In genomic region chr9:67683367-67683766, GRCm38 (mm10) we compare ENCODE assay signal across 9 mouse cellular contexts.
DNase-seq lines count a peak whose midpoint lies in the region; ATAC-seq and TF ChIP-seq lines count a peak whose summit lies in the region.
"Had no signal": no experiment of that assay in that cellular context is flagged by ENCODE, and none has a peak within 500 bp of the region (broad histone marks: within the 10 kb centered on the region; RNA-seq: fewer than 3 reads in every experiment).

No protein-coding gene starts in this region.

- intact Hi-C loops in left cerebral cortex, postnatal 4 days (cut with DNase I), result loop anchor here (10.0 kb wide), 2 partner anchors 141 to 291 kb away; no protein-coding TSS in a partner anchor

- TF ChIP-seq CTCF in kidney, adult 2 months (conservative IDR thresholded peaks at IDR 0.05; ENCODE audit: insufficient read depth, insufficient read length, low read depth, low read length), result peak; percentile 69

- H3K27ac ChIP-seq in kidney, embryonic 16.5 days (ENCODE audit: low read length), result no peak overlapping the region
- no peak overlapping the region for H3K27ac ChIP-seq in forebrain, embryonic 14.5 days (ENCODE audit: low read depth, low read length)
- H3K27ac ChIP-seq in kidney, adult 2 months (ENCODE audit: insufficient read depth, low read depth, low read length), result no peak overlapping the region
- no peak overlapping the region for H3K27ac ChIP-seq in neural tube, embryonic 12.5 days
- H3K27ac ChIP-seq: embryonic facial prominence, embryonic 12.5 days had no signal

- H3K4me1 ChIP-seq in kidney, embryonic 16.5 days (ENCODE audit: insufficient read depth, low read length), result no peaks in the 10 kb centered on the region
- H3K4me1 ChIP-seq in forebrain, embryonic 14.5 days (ENCODE audit: control insufficient read depth, insufficient read depth, low read length), result no peaks in the 10 kb centered on the region
- no peaks in the 10 kb centered on the region for H3K4me1 ChIP-seq in kidney, adult 2 months (ENCODE audit: control insufficient read depth, insufficient read depth, low read length)
- 0 out of 2 replicates have a peak, but pooled peaks cover 3% of the 10 kb centered on the region for H3K4me1 ChIP-seq in neural tube, embryonic 12.5 days
- H3K4me1 ChIP-seq: embryonic facial prominence, embryonic 12.5 days had no signal

- peak; percentile 57 for DNase-seq in kidney, adult 18-20 months
- DNase-seq in c-Kit-positive CD71-positive TER-119-positive erythroid progenitor cells, embryonic 14.5 days (ENCODE audit: low spot score), result peak; percentile 57
- peak; percentile 93 for DNase-seq in forebrain, embryonic 14.5 days (ENCODE audit: low spot score)
- DNase-seq in kidney, adult 2 months, result peak; percentile 58
- peak; percentile 76 for DNase-seq in left cerebral cortex, postnatal 4 days
- peak; percentile 38 for DNase-seq in thymus, postnatal 25 days

- no peak for ATAC-seq in kidney, embryonic 16.5 days (ENCODE audit: low FRiP score, low TSS enrichment)
- peak; percentile 70; the same call in 1 of the 2 replicates for ATAC-seq in forebrain, embryonic 14.5 days
- peak; percentile 25; the same call in 1 of the 2 replicates for ATAC-seq in neural tube, embryonic 12.5 days (ENCODE audit: low FRiP score, low read depth)

- H3K9ac ChIP-seq in kidney, embryonic 16.5 days (replicated peaks; ENCODE audit: low read length), result no peak overlapping the region
- H3K9ac ChIP-seq in forebrain, embryonic 14.5 days (ENCODE audit: low read length), result no peak overlapping the region
- H3K9ac ChIP-seq in neural tube, embryonic 12.5 days, result no peak overlapping the region
- H3K9ac ChIP-seq: embryonic facial prominence, embryonic 12.5 days had no signal

- TF ChIP-seq POLR2A in kidney, adult 2 months (IDR thresholded peaks at IDR 0.05; ENCODE audit: low read depth, low read length), result no peak

- H3K36me3 ChIP-seq in kidney, embryonic 16.5 days (ENCODE audit: insufficient read depth, low read length), result 0 out of 2 replicates have a peak, but pooled peaks cover 6% of the 10 kb centered on the region
- H3K36me3 ChIP-seq in forebrain, embryonic 14.5 days (ENCODE audit: control insufficient read depth, insufficient read depth, low read length), result no peaks in the 10 kb centered on the region
- H3K36me3 ChIP-seq in kidney, adult 2 months (ENCODE audit: control insufficient read depth, insufficient read depth, low read length), result no peaks in the 10 kb centered on the region
- H3K36me3 ChIP-seq in neural tube, embryonic 12.5 days, result no peaks in the 10 kb centered on the region
- H3K36me3 ChIP-seq: embryonic facial prominence, embryonic 12.5 days had no signal

- peaks cover 12% of the 10 kb centered on the region for H3K9me3 ChIP-seq in kidney, embryonic 16.5 days (ENCODE audit: low read length)
- H3K9me3 ChIP-seq in forebrain, embryonic 14.5 days (replicated peaks; ENCODE audit: control insufficient read depth, low read length), result 0 out of 2 replicates have a peak, but pooled peaks cover 5% of the 10 kb centered on the region
- peaks cover 7% of the 10 kb centered on the region; the same call in 1 of the 2 replicates for H3K9me3 ChIP-seq in neural tube, embryonic 12.5 days

- 8% methylated on average over 7 of the region's 7 CpGs for WGBS in kidney, embryonic 16.5 days
- 9% methylated on average over 7 of the region's 7 CpGs for WGBS in forebrain, embryonic 14.5 days
- 8% methylated on average over 7 of the region's 7 CpGs for WGBS in kidney, adult 2 months
- whole genome bisulfite sequencing in neural tube, embryonic 12.5 days, result 10% methylated on average over 7 of the region's 7 CpGs

- H3K27me3 ChIP-seq in kidney, embryonic 16.5 days (ENCODE audit: insufficient read depth, low read length), result no peaks in the 10 kb centered on the region
- no peaks in the 10 kb centered on the region for H3K27me3 ChIP-seq in forebrain, embryonic 14.5 days (replicated peaks; ENCODE audit: control insufficient read depth, insufficient read depth, low read length)
- no peaks in the 10 kb centered on the region for H3K27me3 ChIP-seq in kidney, adult 2 months (replicated peaks; ENCODE audit: control insufficient read depth, insufficient read depth, low read length)
- no peaks in the 10 kb centered on the region for H3K27me3 ChIP-seq in neural tube, embryonic 12.5 days (replicated peaks)
- H3K27me3 ChIP-seq: embryonic facial prominence, embryonic 12.5 days had no signal

- H3K4me3 ChIP-seq in kidney, embryonic 16.5 days (ENCODE audit: low read length), result no peak overlapping the region
- H3K4me3 ChIP-seq in forebrain, embryonic 14.5 days (ENCODE audit: low read depth, low read length), result no peak overlapping the region
- H3K4me3 ChIP-seq in kidney, adult 2 months (ENCODE audit: insufficient read depth, low read depth, low read length), result no peak overlapping the region
- H3K4me3 ChIP-seq in neural tube, embryonic 12.5 days, result no peak overlapping the region
- H3K4me3 ChIP-seq: embryonic facial prominence, embryonic 12.5 days had no signal

- H3K4me2 ChIP-seq in kidney, embryonic 16.5 days (replicated peaks; ENCODE audit: low read depth, low read length), result no peak overlapping the region
- H3K4me2 ChIP-seq in forebrain, embryonic 14.5 days (ENCODE audit: low read length), result no peak overlapping the region
- no peak overlapping the region for H3K4me2 ChIP-seq in neural tube, embryonic 12.5 days (replicated peaks)
- H3K4me2 ChIP-seq: embryonic facial prominence, embryonic 12.5 days had no signal

Comparison
In these comparisons a context has a peak if more than half of its experiments do, and no peak if none do; other contexts are left out.
1. DNase-seq: peak in every context shown above with its lines; median percentile 93 in forebrain, embryonic 14.5 days; 76 in left cerebral cortex, postnatal 4 days; 58 in kidney, adult 2 months; 57 in kidney, adult 18-20 months; 57 in c-Kit-positive CD71-positive TER-119-positive erythroid progenitor cells, embryonic 14.5 days; 38 in thymus, postnatal 25 days.